Mouse (Mus musculus) heart, postnatal 0 days (tissue): ENCODE data around the gene Glt1d1.

Experiments
- CTCF ChIP-seq: IDR thresholded peaks from 2 replicates; pipeline ENCODE4 v1.5.1; 2016; ENCODE audit warnings: antibody characterized with exemption, control low read depth, low read depth
- EP300 ChIP-seq: IDR thresholded peaks from 2 replicates; pipeline ENCODE4 v1.6.1; 2016; ENCODE audit warnings: antibody characterized with exemption, low read depth

GRCm38 (mm10) chr5:127596862-127597261 lies 35.2 kb upstream of the Glt1d1 start:
- TF ChIP-seq CTCF, result no peak
- TF ChIP-seq EP300, result no peak
